Mouse (Mus musculus): ENCODE results near the gene Plcl1.
A peak's percentile ranks its signal among the peaks of the same experiment; 100 is the strongest.

Plcl1 gene

GRCm38 (mm10) chr1:55704707-55705106 is 299.0 kb downstream of the Plcl1 start:
- no peak for DNase-seq (ENCODE audit: low spot score in 2 of 2)

GRCm38 (mm10) chr1:55705173-55705572 is 299.5 kb downstream of the Plcl1 start:
- no peak for DNase-seq (ENCODE audit: low spot score in 2 of 2)

GRCm38 (mm10) chr1:55705756-55706155 is 300.0 kb downstream of the Plcl1 start:
- DNase-seq (ENCODE audit: low spot score in 2 of 2) = no peak

GRCm38 (mm10) chr1:55706933-55707332 is 301.2 kb downstream of the Plcl1 start:
- DNase-seq (ENCODE audit: low spot score in 2 of 2) = no peak

- no peak for DNase-seq (ENCODE audit: low spot score in 2 of 2)
Measured at GRCm38 (mm10) chr1:55717283-55717803, 311.6 kb downstream of the Plcl1 start.

- no peak for DNase-seq (ENCODE audit: low spot score in 2 of 2)
Measured at GRCm38 (mm10) chr1:55725428-55725827, 319.7 kb downstream of the Plcl1 start.

- DNase-seq (ENCODE audit: low spot score in 2 of 2) = no peak
Measured at GRCm38 (mm10) chr1:55729332-55729731, 323.6 kb downstream of the Plcl1 start.

GRCm38 (mm10) chr1:55732951-55733350 is 327.2 kb downstream of the Plcl1 start:
- DNase-seq (ENCODE audit: low spot score in 2 of 2) = no peak

GRCm38 (mm10) chr1:55736054-55736740 is 330.5 kb downstream of the Plcl1 start:
- DNase-seq (ENCODE audit: low spot score in 2 of 2) = peak; percentile 43 to 77

- DNase-seq (ENCODE audit: low spot score in 2 of 2) = no peak
Measured at GRCm38 (mm10) chr1:55736762-55737288, 331.1 kb downstream of the Plcl1 start.

- no peak for DNase-seq (ENCODE audit: low spot score in 2 of 2)
Measured at GRCm38 (mm10) chr1:55738746-55739365, 333.1 kb downstream of the Plcl1 start.

GRCm38 (mm10) chr1:55741885-55742284 is 336.2 kb downstream of the Plcl1 start:
- no peak for DNase-seq (ENCODE audit: low spot score in 2 of 2)

- DNase-seq (ENCODE audit: low spot score in 2 of 2) = no peak
Measured at GRCm38 (mm10) chr1:55748516-55748915, 342.8 kb downstream of the Plcl1 start.

GRCm38 (mm10) chr1:55749770-55750169 is 344.0 kb downstream of the Plcl1 start:
- no peak for DNase-seq (ENCODE audit: low spot score in 2 of 2)

- peak; percentile 14 to 66 for DNase-seq (ENCODE audit: low spot score in 2 of 2)
Measured at GRCm38 (mm10) chr1:55755742-55756141, 350.0 kb downstream of the Plcl1 start.

GRCm38 (mm10) chr1:55762284-55762683 is 356.6 kb downstream of the Plcl1 start:
- no peak for DNase-seq (ENCODE audit: low spot score in 2 of 2)

- no peak for DNase-seq (ENCODE audit: low spot score in 2 of 2)
Measured at GRCm38 (mm10) chr1:55763171-55763570, 357.4 kb downstream of the Plcl1 start.

- no peak for DNase-seq (ENCODE audit: low spot score in 2 of 2)
Measured at GRCm38 (mm10) chr1:55766743-55767142, 361.0 kb downstream of the Plcl1 start.

- DNase-seq (ENCODE audit: low spot score in 2 of 2) = no peak
Measured at GRCm38 (mm10) chr1:55770072-55770785, 364.5 kb downstream of the Plcl1 start.

GRCm38 (mm10) chr1:55792817-55793216 is 387.1 kb downstream of the Plcl1 start:
- DNase-seq (ENCODE audit: low spot score in 2 of 2) = no peak
